Mouse (Mus musculus): ENCODE measurements at regions not wholly inside any gene's neighbourhood (a gene's known extent, or its start where the extent isn't known, plus 50 kb on each side); places are given as distances from the start of the nearest gene placed in this dataset.

DNA sequence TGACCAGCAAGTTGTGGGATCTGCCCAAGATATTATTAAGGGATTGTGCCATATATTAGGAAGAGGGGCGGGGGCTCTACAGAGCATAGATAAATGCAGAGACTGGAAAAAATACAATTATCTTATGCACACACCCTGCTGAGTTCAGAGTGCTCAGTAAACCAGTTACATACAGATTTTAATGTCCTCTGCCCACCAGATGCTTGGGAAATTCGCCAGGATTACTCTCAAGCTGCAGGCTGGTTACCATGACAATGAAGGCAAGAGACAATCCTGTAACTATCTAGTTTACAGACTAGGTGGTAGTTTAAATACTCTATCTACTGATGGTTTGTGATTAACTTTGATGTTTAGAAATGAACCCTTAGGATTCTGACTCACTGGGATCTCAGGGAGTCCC lies 220.2 kb downstream of the Emp1 start:
- Histone ChIP-seq H3K36me3 (ENCODE audit: control insufficient read depth, insufficient read depth, low read length, poor library complexity, severe bottlenecking) (no peaks in the 10 kb centered on the region), H3K9me3 (ENCODE audit: control insufficient read depth, insufficient read depth, low read depth, low read length) (no peaks in the 10 kb centered on the region), H3K27ac (ENCODE audit: insufficient read depth, low read depth, low read length, poor library complexity, severe bottlenecking) (no peak overlapping the region), H3K9ac (ENCODE audit: insufficient read depth, low read depth, low read length, poor library complexity, severe bottlenecking) (no peak overlapping the region), H3K4me1 (ENCODE audit: control insufficient read depth in 2 of 2, insufficient read depth in 2 of 2, low read length in 2 of 2, poor library complexity in 1 of 2) (no peaks in the 10 kb centered on the region), H3K4me3 (ENCODE audit: insufficient read depth in 1 of 2, low read depth in 1 of 2, low read length in 2 of 2, poor library complexity in 1 of 2, severe bottlenecking in 1 of 2) (no peak overlapping the region)
- no peak for DNase-seq (ENCODE audit: low read depth, low spot score)
- in situ Hi-C loops (cut with MboI; ENCODE audit: low sequenced_read_pairs in 2 of 2, unreplicated experiment in 2 of 2), result no loop called here
- TF ChIP-seq CHD2 (IDR thresholded peaks at IDR 0.05; ENCODE audit: low read depth, low read length) (no peak), HCFC1 (IDR thresholded peaks at IDR 0.05; ENCODE audit: borderline replicate concordance, insufficient read depth, low read length) (no peak)

DNA sequence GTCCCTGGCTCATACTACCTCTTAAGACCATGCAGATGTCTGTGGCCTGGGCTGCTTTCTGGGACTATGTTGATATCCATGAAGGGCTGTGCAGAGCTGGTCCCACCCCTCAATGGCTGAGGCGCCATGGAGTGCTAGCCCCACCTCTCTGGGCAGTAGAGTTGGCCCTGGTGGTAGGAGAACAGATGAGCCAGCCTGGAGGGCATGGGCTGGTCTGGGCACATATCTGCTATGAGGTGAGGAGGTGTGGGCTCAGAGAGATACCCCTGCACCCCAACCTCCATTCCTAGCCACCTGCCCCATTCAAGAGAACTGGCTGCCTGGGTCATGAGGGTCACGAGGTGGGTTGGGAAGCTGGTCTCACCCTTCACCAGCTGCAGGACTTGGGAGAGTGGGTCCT lies 222.4 kb downstream of the Emp1 start:
- TF ChIP-seq ZC3H11A (IDR thresholded peaks at IDR 0.05; ENCODE audit: borderline replicate concordance, low read depth, low read length) (no peak), HCFC1 (IDR thresholded peaks at IDR 0.05; ENCODE audit: borderline replicate concordance, insufficient read depth, low read length) (no peak), MAFK (IDR thresholded peaks at IDR 0.05; ENCODE audit: insufficient read depth, low read depth, low read length) (no peak), CHD2 (IDR thresholded peaks at IDR 0.05; ENCODE audit: low read depth, low read length) (no peak), ZNF384 (IDR thresholded peaks at IDR 0.05; ENCODE audit: low read depth, low read length) (no peak)
- no peak overlapping the region for H3K27ac ChIP-seq (ENCODE audit: insufficient read depth, low read depth, low read length, poor library complexity, severe bottlenecking)
- no peak overlapping the region for H3K4me3 ChIP-seq (ENCODE audit: insufficient read depth in 1 of 2, low read depth in 1 of 2, low read length in 2 of 2, poor library complexity in 1 of 2, severe bottlenecking in 1 of 2)
- no peak overlapping the region for H3K9ac ChIP-seq (ENCODE audit: insufficient read depth, low read depth, low read length, poor library complexity, severe bottlenecking)
- in situ Hi-C loops (cut with MboI; ENCODE audit: low sequenced_read_pairs in 2 of 2, unreplicated experiment in 2 of 2), result no loop called here
- no peaks in the 10 kb centered on the region for H3K36me3 ChIP-seq (ENCODE audit: control insufficient read depth, insufficient read depth, low read length, poor library complexity, severe bottlenecking)
- no peaks in the 10 kb centered on the region for H3K9me3 ChIP-seq (ENCODE audit: control insufficient read depth, insufficient read depth, low read depth, low read length)
- H3K4me1 ChIP-seq (ENCODE audit: control insufficient read depth in 2 of 2, insufficient read depth in 2 of 2, low read length in 2 of 2, poor library complexity in 1 of 2), result no peaks in the 10 kb centered on the region
- no peak for DNase-seq (ENCODE audit: low read depth, low spot score)

DNA sequence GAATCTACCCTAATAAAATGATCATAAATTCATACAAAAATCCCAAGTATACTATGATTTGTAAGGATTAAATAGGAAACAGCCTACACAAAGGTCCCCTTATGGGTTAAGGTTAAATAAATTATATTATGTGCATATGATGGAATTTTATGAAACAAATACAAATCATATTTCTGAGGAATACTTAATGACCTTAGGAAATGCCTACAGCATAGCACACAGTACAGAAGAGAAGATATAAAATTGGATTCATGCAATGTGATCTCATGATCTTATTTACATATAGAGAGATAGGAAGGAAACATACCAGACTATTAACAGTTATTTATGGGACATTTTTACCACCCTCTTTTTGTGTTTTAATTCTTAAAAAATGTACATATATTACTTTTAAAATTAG lies 227.7 kb downstream of the Emp1 start:
- no peak for DNase-seq (ENCODE audit: low read depth, low spot score)
- no peak for TF ChIP-seq CHD2 (IDR thresholded peaks at IDR 0.05; ENCODE audit: low read depth, low read length)
- no peak for TF ChIP-seq HCFC1 (IDR thresholded peaks at IDR 0.05; ENCODE audit: borderline replicate concordance, insufficient read depth, low read length)
- no peak for TF ChIP-seq ZC3H11A (IDR thresholded peaks at IDR 0.05; ENCODE audit: borderline replicate concordance, low read depth, low read length)
- no peak for TF ChIP-seq ZNF384 (IDR thresholded peaks at IDR 0.05; ENCODE audit: low read depth, low read length)
- TF ChIP-seq MAFK (IDR thresholded peaks at IDR 0.05; ENCODE audit: insufficient read depth, low read depth, low read length), result no peak
- H3K4me3 ChIP-seq (ENCODE audit: insufficient read depth in 1 of 2, low read depth in 1 of 2, low read length in 2 of 2, poor library complexity in 1 of 2, severe bottlenecking in 1 of 2), result no peak overlapping the region
- H3K9ac ChIP-seq (ENCODE audit: insufficient read depth, low read depth, low read length, poor library complexity, severe bottlenecking), result no peak overlapping the region
- in situ Hi-C loops (cut with MboI; ENCODE audit: low sequenced_read_pairs in 2 of 2, unreplicated experiment in 2 of 2), result no loop called here
- no peaks in the 10 kb centered on the region for H3K36me3 ChIP-seq (ENCODE audit: control insufficient read depth, insufficient read depth, low read length, poor library complexity, severe bottlenecking)
- H3K27ac ChIP-seq (ENCODE audit: insufficient read depth, low read depth, low read length, poor library complexity, severe bottlenecking), result no peak overlapping the region
- H3K4me1 ChIP-seq (ENCODE audit: control insufficient read depth in 2 of 2, insufficient read depth in 2 of 2, low read length in 2 of 2, poor library complexity in 1 of 2), result no peaks in the 10 kb centered on the region
- H3K9me3 ChIP-seq (ENCODE audit: control insufficient read depth, insufficient read depth, low read depth, low read length), result no peaks in the 10 kb centered on the region

DNA sequence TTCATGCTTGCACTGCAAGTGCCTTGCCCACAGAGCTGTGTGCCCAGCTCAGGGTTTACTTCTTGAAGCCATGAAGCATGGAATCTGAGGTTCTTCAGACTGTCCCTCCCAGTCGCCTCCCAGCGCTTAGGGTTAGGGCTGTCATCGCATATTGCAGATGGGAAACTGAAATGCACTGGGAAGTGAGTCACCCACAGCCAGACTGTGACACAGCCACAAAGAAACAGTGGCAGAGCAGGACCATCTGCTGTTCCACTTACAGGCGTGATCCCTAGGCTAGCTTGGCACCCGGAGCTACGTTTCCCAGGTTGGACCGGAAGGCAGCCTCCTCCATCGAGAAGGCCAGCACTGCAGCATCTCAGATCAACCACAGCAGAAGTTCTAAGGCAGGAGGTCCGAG lies 228.7 kb downstream of the Emp1 start:
- Histone ChIP-seq H3K9me3 (ENCODE audit: control insufficient read depth, insufficient read depth, low read depth, low read length) (no peaks in the 10 kb centered on the region), H3K4me3 (ENCODE audit: insufficient read depth in 1 of 2, low read depth in 1 of 2, low read length in 2 of 2, poor library complexity in 1 of 2, severe bottlenecking in 1 of 2) (no peak overlapping the region), H3K4me1 (ENCODE audit: control insufficient read depth in 2 of 2, insufficient read depth in 2 of 2, low read length in 2 of 2, poor library complexity in 1 of 2) (no peaks in the 10 kb centered on the region), H3K9ac (ENCODE audit: insufficient read depth, low read depth, low read length, poor library complexity, severe bottlenecking) (no peak overlapping the region), H3K36me3 (ENCODE audit: control insufficient read depth, insufficient read depth, low read length, poor library complexity, severe bottlenecking) (no peaks in the 10 kb centered on the region), H3K27ac (ENCODE audit: insufficient read depth, low read depth, low read length, poor library complexity, severe bottlenecking) (no peak overlapping the region)
- in situ Hi-C loops (cut with MboI; ENCODE audit: low sequenced_read_pairs in 2 of 2, unreplicated experiment in 2 of 2), result no loop called here
- TF ChIP-seq ZC3H11A (IDR thresholded peaks at IDR 0.05; ENCODE audit: borderline replicate concordance, low read depth, low read length) (no peak), HCFC1 (IDR thresholded peaks at IDR 0.05; ENCODE audit: borderline replicate concordance, insufficient read depth, low read length) (no peak), ZNF384 (IDR thresholded peaks at IDR 0.05; ENCODE audit: low read depth, low read length) (no peak), CHD2 (IDR thresholded peaks at IDR 0.05; ENCODE audit: low read depth, low read length) (no peak), MAFK (IDR thresholded peaks at IDR 0.05; ENCODE audit: insufficient read depth, low read depth, low read length) (no peak)
- no peak for DNase-seq (ENCODE audit: low read depth, low spot score)

DNA sequence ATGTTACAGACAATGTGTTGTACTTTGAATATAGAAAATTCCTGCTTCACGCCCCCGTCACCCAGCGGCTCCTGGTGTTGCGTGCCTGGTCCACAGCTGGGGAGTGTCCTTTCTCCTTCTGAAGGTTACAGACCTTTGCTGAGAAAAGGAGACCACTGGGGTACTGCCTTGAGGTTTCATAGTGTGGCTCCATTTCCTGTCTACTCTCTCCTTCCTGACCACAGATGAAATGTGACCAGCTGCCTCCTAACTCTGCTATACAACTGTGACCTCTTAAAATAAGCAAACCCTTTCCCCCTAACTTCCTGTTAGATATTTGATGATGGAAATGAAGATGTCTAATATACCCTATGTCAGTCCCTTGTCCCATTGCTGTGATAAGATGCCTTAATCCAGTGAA lies 234.0 kb downstream of the Emp1 start:
- TF ChIP-seq ZC3H11A (IDR thresholded peaks at IDR 0.05; ENCODE audit: borderline replicate concordance, low read depth, low read length), result no peak
- no peak for TF ChIP-seq MAFK (IDR thresholded peaks at IDR 0.05; ENCODE audit: insufficient read depth, low read depth, low read length)
- TF ChIP-seq HCFC1 (IDR thresholded peaks at IDR 0.05; ENCODE audit: borderline replicate concordance, insufficient read depth, low read length), result no peak
- no peak for TF ChIP-seq ZNF384 (IDR thresholded peaks at IDR 0.05; ENCODE audit: low read depth, low read length)
- TF ChIP-seq CHD2 (IDR thresholded peaks at IDR 0.05; ENCODE audit: low read depth, low read length), result no peak
- in situ Hi-C loops (cut with MboI; ENCODE audit: low sequenced_read_pairs in 2 of 2, unreplicated experiment in 2 of 2), result no loop called here
- no peak for DNase-seq (ENCODE audit: low read depth, low spot score)

More for the DNA sequence above, 234.0 kb downstream of the Emp1 start:
- Histone ChIP-seq H3K9ac (ENCODE audit: insufficient read depth, low read depth, low read length, poor library complexity, severe bottlenecking) (no peak overlapping the region), H3K36me3 (ENCODE audit: control insufficient read depth, insufficient read depth, low read length, poor library complexity, severe bottlenecking) (no peaks in the 10 kb centered on the region), H3K4me1 (ENCODE audit: control insufficient read depth in 2 of 2, insufficient read depth in 2 of 2, low read length in 2 of 2, poor library complexity in 1 of 2) (no peaks in the 10 kb centered on the region), H3K9me3 (ENCODE audit: control insufficient read depth, insufficient read depth, low read depth, low read length) (no peaks in the 10 kb centered on the region), H3K27ac (ENCODE audit: insufficient read depth, low read depth, low read length, poor library complexity, severe bottlenecking) (no peak overlapping the region), H3K4me3 (ENCODE audit: insufficient read depth in 1 of 2, low read depth in 1 of 2, low read length in 2 of 2, poor library complexity in 1 of 2, severe bottlenecking in 1 of 2) (no peak overlapping the region)

Data from ES-E14 (cell line).